Mouse (Mus musculus) erythroid progenitor cell, adult 5-6 weeks (primary cell): ENCODE results near the gene Xbp1. TPM values are rescaled to one million over a fixed set of nuclear protein-coding genes. Genes with fewer than 3 reads are reported as not detected.

ENCODE experiments used
- ATAC-seq: replicated peaks from 2 replicates; pipeline ENCODE4 v1.8.0; 2016; ENCODE audit warnings: moderate number of reproducible peaks, mild to moderate bottlenecking, moderate TSS enrichment, inconsistent platforms; ENCODE audit not compliant: poor library complexity, low FRiP score, severe bottlenecking
- total RNA-seq, 2 experiments: library from RNA; stranded (forward) in 1 of 2; stranded (reverse) in 1 of 2; fragments of 150-400 nt in 1 of 2; fragments of 186-747, 209-891 nt in 1 of 2; gene quantifications; 2 replicates each; pipeline versions ENCODE4 v1.2.3 to v1.2.4; 2015 to 2017; ENCODE audit warnings: low replicate concordance in 2 of 2

The Xbp1 gene
- total RNA-seq, 2 experiments from 2014 or later, result 27.2 to 42.8 TPM

GRCm38 (mm10) chr11:5563898-5564297 is 43.4 kb downstream of the Xbp1 start:
- no peak for ATAC-seq

GRCm38 (mm10) chr11:5565596-5565995 is 45.1 kb downstream of the Xbp1 start:
- no peak for ATAC-seq

GRCm38 (mm10) chr11:5566506-5566905 is 46.0 kb downstream of the Xbp1 start:
- no peak for ATAC-seq

GRCm38 (mm10) chr11:5567654-5568053 is 47.2 kb downstream of the Xbp1 start:
- ATAC-seq, result no peak

GRCm38 (mm10) chr11:5568082-5568481 is 47.6 kb downstream of the Xbp1 start:
- no peak for ATAC-seq

GRCm38 (mm10) chr11:5569474-5569873 is 49.0 kb downstream of the Xbp1 start, which contains the start of gene Ankrd36:
Gene Ankrd36, plus strand, starts transcription at chr11:5569684.
- ATAC-seq, result no peak

- ATAC-seq, result peak; percentile 57; the same call in 1 of the 2 replicates
Measured at GRCm38 (mm10) chr11:5571856-5572255, 51.4 kb downstream of the Xbp1 start.

- ATAC-seq, result peak; percentile 71
Measured at GRCm38 (mm10) chr11:5573821-5574220, 53.4 kb downstream of the Xbp1 start.

- ATAC-seq, result 0 out of 2 replicates have a peak, but pooled peaks have one; percentile 46
Measured at GRCm38 (mm10) chr11:5575046-5575445, 54.6 kb downstream of the Xbp1 start.

Other genes with a start within 250 kb of the Xbp1 start
- 1.4 and 2.1 TPM in 2 replicates for gene Znrf3, start 75.8 kb upstream of the Xbp1 start, total RNA-seq (2015; ENCODE audit: low replicate concordance)
- gene Znrf3, start 75.8 kb upstream of the Xbp1 start, total RNA-seq (2017; ENCODE audit: low replicate concordance), result 0.39 and 1.1 TPM in 2 replicates
- gene Ccdc117, start 21.5 kb downstream of the Xbp1 start, total RNA-seq (2015; ENCODE audit: low replicate concordance), result 2.5 and 4.6 TPM in 2 replicates
- 8.2 and 12.6 TPM in 2 replicates for gene Ccdc117, start 21.5 kb downstream of the Xbp1 start, total RNA-seq (2017; ENCODE audit: low replicate concordance)
- gene Ankrd36, start 49.0 kb downstream of the Xbp1 start, total RNA-seq (2015; ENCODE audit: low replicate concordance), result not detected in 2 replicates
- gene Ankrd36, start 49.0 kb downstream of the Xbp1 start, total RNA-seq (2017; ENCODE audit: low replicate concordance), result 4.4 TPM in 1 of 2 replicates, not detected in the other
- 37.5 and 45.3 TPM in 2 replicates for gene Mrps24, start 195.0 kb downstream of the Xbp1 start, total RNA-seq (2015; ENCODE audit: low replicate concordance)
- gene Mrps24, start 195.0 kb downstream of the Xbp1 start, total RNA-seq (2017; ENCODE audit: low replicate concordance), result 6.3 and 21.7 TPM in 2 replicates
- gene Urgcp, start 241.7 kb downstream of the Xbp1 start, total RNA-seq (2015; ENCODE audit: low replicate concordance), result 5.4 TPM in 2 replicates
- gene Urgcp, start 241.7 kb downstream of the Xbp1 start, total RNA-seq (2017; ENCODE audit: low replicate concordance), result 4.9 and 15.3 TPM in 2 replicates